Mouse (Mus musculus) layer of hippocampus, postnatal 14 days (tissue): ENCODE results near the gene Baiap2l2. TPM values are rescaled to one million over a fixed set of nuclear protein-coding genes. Genes with fewer than 3 reads are reported as not detected.
A peak's percentile ranks its signal among the peaks of the same experiment; 100 is the strongest.
"Not testable (repeated sequence)": the region's sequence is repeated elsewhere in the genome, so short reads cannot be mapped to it uniquely, and the experiment has no call there.

Experiments
- DNase-seq, 2 experiments: peaks; one replicate each; pipeline ENCODE4 v3.0.0; 2021 to 2022; ENCODE audit warnings: low spot score in 2 of 2, mixed read lengths in 1 of 2
- total RNA-seq, 2 experiments: library from RNA; stranded (reverse); gene quantifications; 2 replicates each; pipeline ENCODE4 v1.2.3; 2021

Baiap2l2 gene
- total RNA-seq, 2 experiments from 2014 or later, result 2.7 to 4.0 TPM

DNA sequence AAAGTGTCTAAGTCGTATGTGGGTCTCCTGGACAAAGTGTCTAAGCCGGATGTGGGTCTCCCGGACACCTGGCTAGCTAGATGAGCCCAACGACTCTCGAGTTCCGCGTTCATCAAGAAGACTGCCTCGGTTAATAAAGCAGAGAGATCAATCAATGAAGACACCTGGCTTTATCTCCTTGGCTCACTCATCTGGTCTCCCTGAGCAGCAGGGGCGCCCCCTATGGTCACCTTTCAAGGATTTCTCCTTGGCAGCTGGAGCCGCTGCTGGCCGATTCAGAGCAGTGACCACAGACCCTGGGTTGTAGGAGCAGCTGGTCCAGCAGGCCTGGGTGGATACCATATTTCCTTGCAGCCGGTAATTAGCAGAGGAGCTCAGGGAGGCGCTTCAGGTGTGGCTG, 23.0 kb downstream of the Baiap2l2 start:
- DNase-seq, result no peak

DNA sequence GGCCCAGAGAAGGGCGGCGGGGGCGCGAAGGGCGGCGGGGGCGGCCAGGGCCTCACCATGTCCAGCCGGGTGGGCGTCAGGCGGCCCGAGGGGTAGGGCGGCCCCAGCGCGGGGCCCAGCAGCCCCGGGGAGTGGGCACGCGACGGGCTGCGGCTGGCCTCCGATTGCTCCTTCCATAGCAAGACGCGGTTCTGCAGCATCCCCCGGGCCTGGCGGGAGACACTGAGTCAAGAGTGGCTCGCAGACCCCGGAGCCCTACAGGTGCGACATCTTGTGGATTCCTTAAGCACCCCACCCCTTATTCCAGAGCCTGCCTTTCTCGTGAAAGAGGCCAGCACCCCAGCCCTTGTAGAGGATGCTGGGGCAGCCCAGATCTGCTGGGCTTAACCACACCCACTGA, 23.6 kb downstream of the Baiap2l2 start:
- DNase-seq, result no peak

DNA sequence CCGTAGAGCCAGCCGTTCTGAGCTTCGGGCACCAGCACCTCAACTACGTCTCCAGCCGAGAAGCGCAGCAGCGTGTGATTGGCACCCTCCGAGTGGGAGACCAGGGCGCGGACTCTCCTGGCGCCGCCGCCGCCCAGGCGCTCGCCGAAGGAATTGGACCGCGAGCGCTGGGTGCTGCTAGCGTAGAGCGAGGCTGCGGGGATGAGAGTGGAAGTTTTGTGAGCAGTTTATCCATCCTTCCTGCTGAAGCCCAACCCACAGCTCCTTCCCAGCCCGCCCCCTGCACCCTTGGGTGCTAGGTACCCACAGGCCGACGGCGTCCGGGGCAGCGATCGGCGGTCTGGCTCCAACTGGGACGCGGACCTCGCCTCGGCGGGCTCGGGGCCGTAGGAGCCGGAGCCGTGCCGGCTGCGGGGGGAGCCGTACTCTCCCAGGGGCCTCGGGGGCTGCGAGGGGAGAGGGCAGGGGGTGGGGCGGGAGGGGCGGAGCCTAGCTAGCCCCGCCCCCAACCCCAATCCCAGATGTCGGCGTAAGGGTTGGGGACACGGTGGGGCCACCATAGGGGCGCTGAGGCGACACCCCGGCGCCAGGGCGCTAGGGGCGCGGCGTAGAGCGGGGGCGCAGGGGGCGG, 24.1 kb downstream of the Baiap2l2 start:
- DNase-seq, result peak; percentile 35 to 42

DNA sequence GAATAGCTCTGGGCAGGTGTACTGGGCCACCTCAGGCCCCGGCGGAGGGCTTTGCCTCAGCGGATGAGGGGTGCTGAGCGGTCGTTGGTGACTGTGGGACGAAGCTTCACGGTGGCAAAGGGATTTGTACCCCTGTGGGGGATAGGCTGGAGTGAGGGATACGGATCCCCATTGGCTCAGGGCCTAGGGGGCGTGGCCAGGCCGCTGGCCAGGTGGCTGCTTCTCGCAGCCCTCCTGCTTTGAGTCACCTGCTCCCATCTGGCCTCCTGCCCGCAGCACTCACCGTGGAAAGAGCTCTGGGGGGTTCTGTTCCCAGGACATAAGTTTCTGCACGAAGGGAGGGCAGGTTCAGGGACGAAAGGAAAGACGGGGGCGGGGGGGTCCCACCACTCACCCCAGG, 26.8 kb downstream of the Baiap2l2 start:
- DNase-seq, result no peak

DNA sequence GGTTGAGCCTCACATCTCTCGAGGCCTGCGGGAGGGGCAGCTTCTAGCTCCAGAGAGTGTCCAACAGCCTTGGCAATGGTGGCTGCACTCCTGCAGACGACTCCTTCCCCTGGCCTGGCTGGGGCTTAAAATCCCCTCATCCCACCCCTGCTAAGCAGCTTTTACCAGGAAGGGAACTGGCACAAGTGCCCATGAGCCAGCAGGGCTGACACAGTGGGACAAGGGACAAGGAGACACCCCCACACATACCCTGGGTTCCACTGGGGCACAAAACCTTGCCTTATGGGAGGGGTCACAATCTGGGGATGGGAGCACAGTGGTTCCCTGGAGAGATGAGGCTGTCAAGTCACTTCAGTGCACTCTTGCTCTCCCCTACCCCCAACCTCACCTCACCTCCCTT, 30.7 kb downstream of the Baiap2l2 start, which contains the start of gene Slc16a8:
Slc16a8 (minus strand) TSS at position 101 of the 400 bp plus-strand sequence.
- DNase-seq, result no peak

DNA sequence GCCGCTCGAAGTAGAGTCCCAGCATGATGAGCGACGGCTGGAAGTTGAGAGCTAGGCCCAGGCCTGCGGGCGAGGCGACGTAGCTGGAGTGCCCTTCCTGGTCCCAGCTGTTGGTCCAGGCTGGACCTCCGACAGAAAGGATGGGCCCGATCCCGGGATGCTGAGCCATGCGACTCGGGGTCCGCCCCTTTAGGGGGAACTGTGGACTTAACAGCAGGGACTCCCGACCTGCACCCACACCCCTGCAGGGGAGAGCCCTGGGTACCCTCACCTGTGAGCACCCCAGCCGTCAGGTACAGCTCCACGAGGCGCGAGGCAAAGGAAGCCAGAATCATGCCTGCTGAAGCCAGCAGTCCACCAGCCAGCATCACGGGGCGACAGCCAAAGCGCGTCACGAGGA, 32.8 kb downstream of the Baiap2l2 start:
- no peak for DNase-seq

DNA sequence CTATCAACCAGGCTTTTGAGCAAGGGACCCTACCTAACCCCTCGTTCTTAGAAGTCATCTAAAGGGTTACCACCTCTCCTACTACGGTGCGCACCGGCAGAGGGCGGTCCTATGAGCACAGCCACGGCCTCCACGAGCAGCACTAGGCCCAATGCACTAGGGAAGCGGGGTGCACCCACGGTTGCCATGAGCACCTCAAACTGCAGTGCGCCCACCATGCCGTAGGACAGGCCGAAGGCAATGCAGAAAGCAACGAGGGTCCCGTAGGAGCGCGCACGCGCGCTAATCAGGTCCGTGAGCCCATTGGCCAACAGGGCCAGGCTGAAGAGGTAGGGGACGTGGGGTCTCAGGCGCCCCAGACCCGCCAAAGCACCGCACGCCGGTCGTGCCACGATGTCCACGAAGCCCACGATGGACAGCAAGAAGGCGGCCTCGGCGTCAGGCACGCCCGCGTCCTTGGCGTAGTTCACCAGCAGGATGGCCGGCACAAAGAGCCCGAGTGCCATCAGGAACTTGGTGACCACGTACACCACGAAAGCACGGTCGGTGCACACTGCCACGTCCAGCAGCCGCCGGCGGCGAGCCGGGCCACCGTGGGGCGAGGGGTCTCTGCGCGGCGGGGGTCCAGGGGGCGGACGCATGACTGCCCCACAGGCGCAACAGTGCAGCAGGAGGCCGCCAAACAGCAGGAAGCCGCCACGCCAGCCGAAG, 33.4 kb downstream of the Baiap2l2 start:
- peak; percentile 32 to 37 for DNase-seq

DNA sequence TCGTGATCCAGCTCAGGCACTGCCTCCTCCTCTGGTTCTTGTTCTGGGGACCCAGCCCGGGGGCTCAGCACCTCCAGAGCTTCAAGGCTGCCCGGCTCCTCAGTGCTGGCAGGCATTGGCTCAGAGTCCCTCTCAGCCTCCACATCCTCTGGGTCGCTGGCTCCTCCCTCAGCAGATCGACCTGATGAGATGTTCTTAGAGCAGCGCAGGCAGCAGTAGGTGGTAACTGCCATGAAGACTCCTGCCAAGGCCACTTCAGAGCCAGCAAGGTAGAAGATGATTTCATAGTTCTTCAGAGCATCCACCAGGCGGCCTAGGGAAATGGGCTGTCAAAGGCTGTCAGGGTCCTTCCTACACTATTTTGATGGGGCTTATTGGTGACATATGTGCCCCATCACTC, 34.2 kb downstream of the Baiap2l2 start:
- DNase-seq, result no peak

DNA sequence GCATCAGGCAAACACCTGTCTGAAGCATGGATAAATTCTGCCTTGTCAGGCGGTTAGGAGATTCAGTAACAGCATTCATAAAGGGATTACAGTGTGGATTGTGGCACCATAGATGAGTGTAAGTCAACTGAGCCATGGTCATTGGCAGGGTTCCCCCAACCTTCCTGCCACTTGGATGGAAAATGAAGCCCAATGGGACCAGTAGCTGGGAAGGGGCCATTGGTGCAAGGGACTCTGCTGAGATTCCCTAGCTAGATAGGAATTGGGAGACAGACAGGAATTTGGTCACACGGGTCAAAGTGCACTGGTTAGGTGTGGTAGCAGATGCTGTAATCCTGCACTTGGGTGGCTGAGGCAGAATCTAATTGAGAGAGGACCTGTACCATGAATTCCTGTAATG, 35.1 kb downstream of the Baiap2l2 start:
- no peak for DNase-seq

DNA sequence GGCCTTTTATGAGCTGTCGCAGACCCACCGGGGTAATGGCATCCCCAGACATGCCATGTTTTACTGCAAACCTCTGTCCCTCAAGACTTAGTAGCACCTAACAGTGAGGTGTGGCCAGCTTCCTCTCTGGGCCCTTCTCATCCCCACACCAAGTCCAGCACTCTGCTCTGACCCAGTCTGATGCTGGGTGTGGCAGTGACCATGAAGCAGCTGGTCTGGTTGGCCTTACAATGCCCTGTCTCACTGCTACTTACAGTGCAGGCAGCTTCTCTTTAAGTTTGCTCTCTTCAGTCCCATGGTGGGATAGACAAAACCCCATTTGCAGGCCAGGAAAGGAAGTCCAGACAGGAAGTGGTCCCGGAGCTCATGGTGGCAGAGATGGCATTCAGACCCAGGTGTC, 40.0 kb downstream of the Baiap2l2 start:
- no peak for DNase-seq

DNA sequence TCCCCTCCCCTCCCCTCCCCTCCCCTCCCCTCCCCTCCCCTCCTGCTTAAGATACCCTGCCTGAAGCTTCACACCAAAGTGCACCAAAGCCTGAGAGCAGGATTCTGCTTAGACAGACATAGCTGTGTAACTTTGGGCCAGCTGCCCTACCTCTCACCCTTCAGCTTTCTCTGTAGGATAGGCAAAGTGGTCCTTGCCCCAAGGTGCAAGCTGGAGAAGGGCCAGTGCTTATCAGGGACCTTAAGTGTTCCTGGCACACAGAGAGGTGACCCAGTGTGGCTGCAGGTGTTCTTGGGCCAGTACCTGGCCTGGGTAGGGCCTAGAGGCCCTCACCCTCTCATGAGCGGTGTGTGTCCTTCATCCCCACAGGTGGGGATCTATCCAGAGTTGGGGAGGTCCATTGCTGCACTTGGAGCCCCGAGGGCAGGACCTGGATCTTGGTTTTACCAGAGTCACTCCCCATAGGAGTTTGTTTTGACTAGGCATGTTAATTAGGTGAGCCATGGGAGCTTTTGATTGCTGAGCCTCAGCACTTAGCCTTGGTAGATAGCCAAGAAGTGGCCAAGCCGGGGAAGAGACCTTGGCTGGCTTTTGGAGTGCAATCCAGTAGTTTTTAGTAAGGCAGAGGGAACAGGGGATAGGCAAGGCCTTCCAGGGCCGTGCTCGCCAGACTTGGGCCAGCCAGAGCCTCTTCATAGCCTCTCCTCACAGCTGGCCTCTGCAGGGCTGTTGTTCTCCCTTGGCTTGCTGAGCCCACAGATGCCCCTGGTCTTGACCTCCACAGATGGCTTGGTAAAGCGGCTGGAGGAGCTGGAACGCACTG, 41.1 kb downstream of the Baiap2l2 start:
- DNase-seq, result no peak

DNA sequence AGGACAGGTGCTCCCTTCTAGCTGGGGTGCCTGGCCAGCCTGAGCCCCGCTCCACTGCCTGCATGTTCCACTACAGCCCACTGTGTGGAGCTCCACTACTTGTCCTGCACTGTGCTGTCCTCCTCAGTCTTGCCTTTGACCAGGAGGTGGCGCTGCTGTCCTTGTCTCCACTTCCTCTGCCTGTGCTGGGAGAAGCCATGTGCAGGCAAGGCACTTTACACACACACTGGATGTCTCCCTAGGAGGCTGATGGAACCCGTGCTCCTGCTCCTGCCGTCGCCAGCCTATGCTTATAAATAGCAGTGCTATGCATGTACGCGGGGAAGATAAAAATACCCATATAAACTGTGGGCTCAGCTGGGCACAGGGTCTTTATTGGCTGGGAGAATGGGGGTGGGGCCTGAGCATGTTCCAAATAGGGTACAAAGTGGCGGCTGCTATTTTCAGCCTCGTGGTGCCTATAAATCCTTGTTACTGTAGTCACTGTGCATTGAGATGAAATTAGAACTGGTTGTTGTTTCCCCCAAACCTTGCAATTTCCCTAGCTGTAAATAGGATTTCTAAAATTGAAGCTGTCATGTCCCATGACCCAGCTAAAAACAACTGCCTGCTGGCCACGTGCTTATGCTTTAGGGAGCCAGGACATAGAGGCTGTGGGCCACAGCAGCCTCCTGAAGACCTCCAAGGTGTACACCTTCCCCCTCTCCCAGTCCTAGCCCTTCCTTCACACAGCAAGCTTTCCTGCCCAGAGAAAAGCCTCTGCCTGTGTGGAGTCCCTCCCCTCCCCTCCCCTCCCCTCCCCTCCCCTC, 41.9 kb downstream of the Baiap2l2 start:
- peak; percentile 99 for DNase-seq

DNA sequence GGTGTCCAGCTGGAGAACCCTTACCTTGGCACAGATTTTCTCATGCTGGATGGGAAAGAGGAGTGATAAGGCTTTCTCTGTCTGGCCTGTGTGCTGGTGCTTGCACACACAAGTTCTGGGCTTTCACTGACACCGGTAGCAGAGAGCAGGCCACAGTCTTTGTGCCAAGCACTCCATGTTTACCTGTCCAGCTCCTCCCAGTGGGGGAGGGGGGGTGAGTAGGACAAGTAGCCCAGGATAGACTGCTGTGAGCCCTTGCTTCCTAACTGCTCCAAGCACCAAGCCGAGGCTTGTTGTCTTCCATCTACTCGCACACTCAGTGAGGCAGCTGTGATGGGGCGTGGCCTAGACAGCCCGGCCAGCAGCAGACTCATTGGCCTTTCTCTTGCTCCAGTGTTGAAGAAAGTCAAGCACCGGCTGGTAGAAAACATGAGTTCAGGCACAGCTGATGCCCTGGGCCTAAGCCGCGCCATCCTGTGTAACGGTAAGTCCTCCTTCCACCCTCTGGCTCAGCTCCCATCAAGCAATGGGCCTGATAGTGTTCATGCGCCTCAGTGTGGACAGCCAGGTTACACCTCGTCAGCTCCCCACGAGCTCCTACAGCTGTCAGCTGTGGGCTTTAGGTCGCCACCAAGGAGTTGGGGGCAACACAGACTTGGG, 42.6 kb downstream of the Baiap2l2 start:
- DNase-seq, result no peak

DNA sequence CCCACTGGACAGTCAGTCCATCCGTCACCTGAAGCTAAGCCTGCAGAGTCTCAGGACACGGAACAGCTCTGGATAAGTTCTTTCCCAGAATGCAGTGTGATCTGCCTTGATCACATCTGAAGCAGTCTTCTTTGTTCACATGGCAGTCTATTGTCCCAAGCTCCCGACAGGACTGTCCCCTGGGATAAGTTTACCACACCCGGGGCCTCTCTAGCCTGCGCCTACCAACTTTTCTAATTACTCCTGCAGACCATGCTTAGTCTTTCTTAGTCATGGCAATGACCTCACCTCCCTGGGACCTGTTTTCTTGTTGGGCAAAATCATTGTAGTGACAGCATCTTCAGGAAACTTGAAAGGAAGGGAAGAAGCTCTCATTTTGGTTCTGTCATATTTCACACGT, 47.3 kb downstream of the Baiap2l2 start:
- no peak for DNase-seq

DNA sequence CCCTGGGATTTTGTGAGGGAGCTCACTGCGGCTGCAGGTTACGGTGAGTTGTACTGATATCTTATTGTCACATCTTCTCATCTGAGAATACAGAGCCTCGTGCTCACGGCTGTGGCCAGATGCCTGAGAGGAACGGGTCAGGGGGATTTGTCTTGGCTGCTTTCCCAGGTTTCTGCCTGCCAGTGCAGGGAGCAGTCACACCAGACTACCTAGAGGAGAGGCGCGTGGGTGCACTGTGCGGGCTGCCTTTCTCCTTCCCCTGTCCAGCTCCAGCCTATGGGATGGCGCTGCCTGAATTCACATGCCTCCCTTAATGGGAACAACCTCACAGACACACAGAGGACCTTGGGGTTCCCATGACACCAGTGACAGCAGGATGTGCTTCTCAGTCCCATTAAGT, 50.1 kb downstream of the Baiap2l2 start:
- no peak for DNase-seq

DNA sequence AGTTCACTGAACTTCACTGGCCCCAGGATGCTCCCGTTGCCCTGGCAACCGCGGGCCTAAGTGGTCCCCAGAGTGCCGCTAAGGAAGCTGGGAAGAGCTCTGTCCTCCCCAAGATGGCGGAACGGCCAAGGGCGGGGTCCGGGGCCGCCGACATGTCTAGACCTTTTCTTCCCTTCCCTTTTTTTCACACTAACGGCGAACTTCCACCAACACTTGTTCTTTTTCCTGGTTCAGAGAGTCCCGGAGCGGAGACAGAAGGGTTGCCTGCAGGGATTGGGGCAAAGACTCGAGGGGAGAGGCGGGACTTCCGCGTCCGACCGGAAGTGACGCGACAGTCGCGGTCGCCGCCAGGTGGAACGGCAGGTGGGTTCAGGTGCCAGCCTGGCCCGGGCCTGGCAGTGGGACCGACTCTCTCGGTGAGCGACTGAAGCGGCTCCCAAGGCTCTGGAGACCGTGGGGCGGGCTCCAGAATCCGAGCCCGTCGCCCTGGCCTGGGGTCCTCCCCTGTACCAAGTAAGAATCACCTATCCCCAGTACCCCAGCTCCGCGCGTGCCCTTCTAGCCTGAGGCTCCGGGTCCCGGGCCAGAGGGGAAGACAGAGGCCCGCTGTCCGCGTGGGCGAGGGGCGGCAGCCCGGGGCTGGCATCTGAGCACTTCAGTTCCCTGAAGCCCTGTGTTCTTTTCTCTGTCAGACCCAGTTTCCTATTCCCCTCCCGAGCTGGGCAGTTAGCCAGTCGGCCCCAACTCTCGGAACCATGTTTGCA, 56.1 kb downstream of the Baiap2l2 start, which contains the start of the genes Pick1 and Gm49486:
Pick1 (plus strand) TSS at position 116 of the 764 bp plus-strand sequence.
Gm49486 (plus strand) TSS at position 334 of the 764 bp plus-strand sequence.
- peak; percentile 86 to 90 for DNase-seq

DNA sequence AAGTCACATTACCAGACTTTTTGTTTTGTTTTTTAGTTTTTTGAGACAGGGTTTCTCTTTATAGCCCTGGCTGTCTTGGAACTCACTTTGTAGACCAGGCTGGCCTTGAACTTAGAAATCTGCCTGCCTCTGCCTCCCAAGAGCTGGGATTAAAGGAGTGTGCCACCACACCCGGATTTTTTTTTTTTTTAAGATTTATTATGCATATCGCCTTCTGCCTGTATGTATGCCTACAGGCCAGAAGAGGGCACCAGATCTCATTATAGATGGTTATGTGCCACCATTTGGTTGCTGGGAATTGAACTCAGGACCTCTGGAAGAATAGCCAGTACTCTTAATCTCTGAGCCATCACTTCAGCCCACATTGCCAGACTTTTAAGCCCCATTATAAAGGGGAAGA, 59.6 kb downstream of the Baiap2l2 start:
- DNase-seq, result not testable (repeated sequence)

DNA sequence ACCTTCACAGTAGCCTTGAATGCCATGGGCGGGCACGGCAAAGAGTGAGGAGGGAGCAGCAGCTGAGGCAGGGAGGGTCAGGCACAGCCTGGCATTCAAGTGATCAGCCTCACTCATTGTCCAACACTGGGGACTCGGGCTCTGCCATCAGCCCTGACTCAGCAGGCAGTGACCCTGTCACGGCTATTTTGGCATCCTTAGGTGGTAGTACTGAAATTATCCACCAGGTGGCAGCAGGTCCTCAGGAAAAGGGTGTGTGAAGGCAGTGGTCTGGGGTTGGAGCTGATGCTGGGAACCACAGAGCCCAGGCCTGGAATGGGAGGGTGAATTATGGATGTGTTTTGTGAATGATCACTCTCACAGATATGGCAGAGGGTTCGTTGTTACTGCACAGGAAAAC, 60.7 kb downstream of the Baiap2l2 start:
- DNase-seq, result peak; percentile 82 to 87

DNA sequence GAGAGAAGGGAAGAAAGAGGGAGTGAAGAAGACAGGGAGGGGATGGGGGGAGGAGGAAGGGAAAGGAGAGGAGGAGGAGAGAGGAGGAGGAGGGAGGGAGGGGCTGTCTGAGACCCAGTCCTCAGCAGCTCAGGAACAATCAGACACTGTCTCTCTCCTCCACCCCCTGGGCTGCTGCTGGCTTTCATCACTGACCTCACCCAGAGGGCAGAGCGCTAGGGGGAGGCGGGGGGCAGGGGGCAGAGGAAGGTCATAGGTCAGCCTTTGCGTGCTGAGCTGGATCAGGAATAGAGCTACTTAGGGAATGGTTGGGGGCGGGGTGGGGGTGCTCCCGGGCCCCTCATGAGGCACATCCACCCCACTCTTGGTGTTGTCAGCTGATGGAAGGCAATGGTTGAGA, 61.7 kb downstream of the Baiap2l2 start:
- no peak for DNase-seq

DNA sequence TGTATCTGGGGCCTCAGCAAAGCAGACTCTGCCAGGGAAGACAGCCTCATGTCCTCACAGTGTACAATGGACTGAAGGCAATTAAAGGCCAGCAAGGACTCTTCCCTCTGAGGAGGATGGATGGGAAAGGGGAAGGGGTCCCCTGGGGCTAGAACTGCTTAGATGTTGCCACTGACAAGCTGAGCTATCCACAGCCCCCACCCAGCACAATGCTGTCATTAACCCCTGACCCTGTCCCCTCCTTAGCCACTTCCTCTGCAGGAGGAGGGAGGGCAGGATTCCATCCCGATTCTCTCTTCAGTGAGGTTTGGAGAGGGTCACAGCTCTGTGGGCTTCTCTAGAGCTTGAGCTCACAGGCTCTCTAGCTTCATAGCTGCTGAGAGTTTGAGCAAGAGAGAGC, 65.8 kb downstream of the Baiap2l2 start:
- DNase-seq, result no peak
